Mouse (Mus musculus) liver, embryonic 18 days (tissue): ENCODE data around the gene Pex5l. TPM values are rescaled to one million over a fixed set of nuclear protein-coding genes. Genes with fewer than 3 reads are reported as not detected.

Source experiments
- polyA plus RNA-seq: library from polyadenylated mRNA; depleted of rRNA; stranded (reverse); fragments of >200 nt; gene quantifications from 2 replicates; pipeline ENCODE4 v1.2.3, GENCODE M21; 2012; rRNA removed

Pex5l gene
- polyA plus RNA-seq: 0.04 and 0.08 TPM in 2 replicates

DNA sequence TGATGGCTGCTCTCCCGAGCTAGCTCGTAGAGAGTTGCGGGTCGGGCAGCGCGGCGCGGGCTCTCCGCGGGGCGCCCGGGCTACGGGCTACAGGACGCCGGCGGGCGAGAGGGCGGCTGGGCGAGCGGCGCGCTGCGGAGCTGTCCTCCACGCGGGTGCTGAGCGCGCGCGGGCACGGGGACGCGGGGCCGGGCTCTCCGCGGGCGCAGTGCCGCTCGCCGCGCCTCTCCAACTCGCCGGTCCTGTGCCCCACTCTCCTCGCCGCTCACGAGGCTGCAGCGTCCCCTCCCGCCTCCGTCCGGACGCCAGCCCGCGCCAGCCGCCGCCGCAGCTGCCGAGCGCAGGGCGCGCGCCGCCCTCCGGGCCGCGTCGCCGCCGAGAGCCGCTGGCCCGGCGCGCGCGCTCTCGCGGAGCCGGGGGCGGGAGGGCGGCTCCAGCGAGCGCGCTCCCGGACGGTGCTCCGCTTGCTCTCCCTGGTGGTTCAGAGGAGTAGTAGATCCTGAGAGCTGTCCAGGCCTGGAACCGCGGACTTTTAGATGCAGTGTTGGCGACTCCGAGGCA is at the start of gene Pex5l:
TSS of gene Pex5l (minus strand) at position 347 of the 561 bp plus-strand sequence.

